Mouse (Mus musculus) heart, embryonic 12.5 days (tissue): ENCODE measurements at regions not wholly inside any gene's neighbourhood (a gene's known extent, or its start where the extent isn't known, plus 50 kb on each side); places are given as distances from the start of the nearest gene placed in this dataset.
"Not testable (repeated sequence)": the region's sequence is repeated elsewhere in the genome, so short reads cannot be mapped to it uniquely, and the experiment has no call there.

Source experiments
- ATAC-seq: fragments of 200-750 bp; cut with Nextera tagmentation; 2 replicates; pipeline ENCODE4 v1.8.0; 2017; ENCODE audit warnings: moderate TSS enrichment, moderate library complexity; ENCODE audit not compliant: insufficient number of reproducible peaks, low FRiP score
- H3K27ac ChIP-seq: fragments of 300-500 bp; sonication (generic); 2 replicates; pipeline ENCODE4 v1.5.1; 2016; ENCODE audit warnings: mild to moderate bottlenecking, moderate library complexity; ENCODE audit not compliant: poor library complexity, severe bottlenecking
- H3K27me3 ChIP-seq: fragments of 300-500 bp; sonication (generic); replicated peaks from 2 replicates; pipeline ENCODE4 v1.6.1; 2016; ENCODE audit warnings: mild to moderate bottlenecking, moderate library complexity
- H3K36me3 ChIP-seq: fragments of 300-500 bp; sonication (generic); 2 replicates; pipeline ENCODE4 v1.6.1; 2016; ENCODE audit warnings: mild to moderate bottlenecking, moderate library complexity
- H3K4me1 ChIP-seq: fragments of 300-500 bp; sonication (generic); replicated peaks from 2 replicates; pipeline ENCODE4 v1.6.1; 2016; ENCODE audit warnings: mild to moderate bottlenecking
- H3K4me2 ChIP-seq: fragments of 300-500 bp; sonication (generic); 2 replicates; pipeline ENCODE4 v1.6.1; 2016; ENCODE audit warnings: mild to moderate bottlenecking, moderate library complexity
- H3K4me3 ChIP-seq: fragments of 300-500 bp; sonication (generic); 2 replicates; pipeline ENCODE4 v1.5.1; 2016; ENCODE audit warnings: mild to moderate bottlenecking
- H3K9ac ChIP-seq: fragments of 300-500 bp; sonication (generic); 2 replicates; pipeline ENCODE4 v1.6.1; 2016; ENCODE audit warnings: mild to moderate bottlenecking, moderate library complexity
- H3K9me3 ChIP-seq: fragments of 300-500 bp; sonication (generic); replicated peaks from 2 replicates; pipeline ENCODE4 v1.6.1; 2016; ENCODE audit warnings: mild to moderate bottlenecking, moderate library complexity
- WGBS: fragments of 180-500 bp; shearing (Covaris S2); methylation state at CpG from one replicate; pipeline ENCODE4 v1.1.7; 2016; 5-methylcytosine and 5-hydroxymethylcytosine counted together

DNA sequence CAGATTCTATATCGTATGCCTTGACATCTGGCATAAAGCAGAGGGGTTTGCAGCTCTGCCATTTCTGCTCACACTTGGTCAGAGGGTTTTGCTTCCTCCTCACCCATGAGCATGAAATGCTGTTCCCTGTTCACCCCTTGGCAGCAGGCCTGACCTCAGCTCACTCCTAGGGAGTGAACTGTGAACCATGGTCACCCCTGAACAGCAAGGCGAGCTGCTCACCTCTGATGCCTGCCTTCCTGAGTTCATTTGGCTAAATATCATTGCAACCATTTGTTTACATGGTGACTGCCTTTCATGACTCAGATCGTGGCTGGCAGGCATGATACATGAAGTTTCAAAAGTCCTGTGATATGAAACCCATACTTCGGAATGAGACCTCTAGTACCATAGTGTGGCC lies 418.2 kb downstream of the Tcerg1l start:
- no peak for ATAC-seq
- H3K4me3 ChIP-seq, result no peak overlapping the region

DNA sequence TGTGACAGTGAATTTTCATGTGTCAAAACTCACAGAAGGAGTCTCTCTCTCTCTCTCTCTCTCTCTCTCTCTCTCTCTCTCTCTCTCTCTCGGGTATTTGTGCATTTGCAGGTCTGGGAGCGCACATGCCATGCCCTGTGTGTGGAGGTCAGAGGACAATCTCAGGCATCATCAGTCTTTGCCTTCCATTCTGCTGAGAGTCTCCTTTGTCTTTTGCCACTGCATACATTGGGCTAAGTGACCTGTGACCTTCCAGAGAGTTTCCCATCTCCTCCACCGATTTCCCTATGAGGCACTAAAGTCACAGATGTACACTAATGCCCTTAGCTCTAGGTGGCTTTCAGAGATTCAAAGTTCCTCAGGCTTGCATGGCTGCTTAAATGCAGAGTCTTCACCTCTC lies 391.7 kb downstream of the Tcerg1l start:
- H3K36me3 ChIP-seq, result no peaks in the 10 kb centered on the region
- H3K4me3 ChIP-seq, result no peak overlapping the region
- H3K4me2 ChIP-seq, result no peak overlapping the region
- WGBS, result 47% methylated on average over 3 of the region's 3 CpGs
- H3K27ac ChIP-seq, result no peak overlapping the region
- H3K9me3 ChIP-seq, result no peaks in the 10 kb centered on the region
- H3K9ac ChIP-seq, result no peak overlapping the region
- no peaks in the 10 kb centered on the region for H3K4me1 ChIP-seq
- ATAC-seq, result no peak
- H3K27me3 ChIP-seq, result 0 out of 2 replicates have a peak, but pooled peaks cover 2% of the 10 kb centered on the region

More for the DNA sequence above, 418.2 kb downstream of the Tcerg1l start:
- Histone ChIP-seq H3K9ac (no peak overlapping the region), H3K4me2 (no peak overlapping the region), H3K4me1 (no peaks in the 10 kb centered on the region), H3K27ac (no peak overlapping the region), H3K27me3 (no peaks in the 10 kb centered on the region), H3K9me3 (no peaks in the 10 kb centered on the region), H3K36me3 (no peaks in the 10 kb centered on the region)
- 71% methylated on average over 4 of the region's 4 CpGs for WGBS

DNA sequence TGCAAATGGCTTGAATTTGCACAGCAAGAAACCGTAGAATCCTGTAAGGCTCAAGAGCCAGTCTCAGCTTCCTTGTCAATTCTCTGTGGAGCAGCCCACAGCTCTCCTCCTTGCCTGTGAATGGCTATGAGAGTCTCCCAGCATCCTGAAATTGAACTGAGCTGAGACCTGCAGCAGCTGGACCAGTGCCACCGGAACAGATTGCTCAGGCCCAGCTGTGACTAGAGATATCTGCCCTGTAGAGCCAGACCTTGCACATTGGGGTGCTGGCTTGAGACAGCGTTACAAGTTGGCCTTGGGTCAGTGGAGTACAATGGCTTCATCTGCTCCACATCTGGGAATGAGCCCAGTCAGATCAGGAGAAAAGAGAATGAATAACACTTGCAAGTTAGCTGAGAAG lies 390.6 kb downstream of the Tcerg1l start:
- Histone ChIP-seq H3K4me2 (no peak overlapping the region), H3K27ac (no peak overlapping the region), H3K9me3 (no peaks in the 10 kb centered on the region), H3K4me1 (no peaks in the 10 kb centered on the region), H3K36me3 (no peaks in the 10 kb centered on the region), H3K27me3 (0 out of 2 replicates have a peak, but pooled peaks cover 2% of the 10 kb centered on the region), H3K4me3 (no peak overlapping the region), H3K9ac (no peak overlapping the region)
- no peak for ATAC-seq
- WGBS, result 47% methylated on average over 3 of the region's 3 CpGs

DNA sequence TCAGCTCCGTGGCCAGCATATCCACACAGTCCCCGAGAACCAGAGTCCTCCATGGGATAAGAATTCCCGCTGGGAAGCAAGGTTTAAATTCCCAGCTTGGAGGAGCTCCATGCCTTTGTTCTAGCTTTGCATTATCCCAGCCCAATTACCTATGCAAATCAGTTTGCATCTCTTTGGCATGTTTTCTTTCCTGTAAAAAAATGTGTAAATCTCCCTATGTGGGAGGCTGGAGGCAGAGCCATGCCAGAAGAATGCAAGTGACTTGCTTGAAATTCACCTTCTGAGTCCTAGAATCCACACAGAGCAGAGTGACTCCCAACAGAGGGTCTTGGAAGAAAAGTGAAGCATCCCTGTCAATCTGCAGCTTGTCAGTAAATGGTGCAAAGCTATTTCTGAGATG lies 388.9 kb downstream of the Tcerg1l start:
- 0 out of 2 replicates have a peak, but pooled peaks cover 2% of the 10 kb centered on the region for H3K27me3 ChIP-seq
- no peaks in the 10 kb centered on the region for H3K36me3 ChIP-seq
- no peaks in the 10 kb centered on the region for H3K9me3 ChIP-seq
- WGBS, result 36% methylated on average over 3 of the region's 3 CpGs
- no peak overlapping the region for H3K9ac ChIP-seq
- no peaks in the 10 kb centered on the region for H3K4me1 ChIP-seq
- no peak overlapping the region for H3K27ac ChIP-seq
- H3K4me2 ChIP-seq, result no peak overlapping the region
- ATAC-seq, result no peak
- no peak overlapping the region for H3K4me3 ChIP-seq

DNA sequence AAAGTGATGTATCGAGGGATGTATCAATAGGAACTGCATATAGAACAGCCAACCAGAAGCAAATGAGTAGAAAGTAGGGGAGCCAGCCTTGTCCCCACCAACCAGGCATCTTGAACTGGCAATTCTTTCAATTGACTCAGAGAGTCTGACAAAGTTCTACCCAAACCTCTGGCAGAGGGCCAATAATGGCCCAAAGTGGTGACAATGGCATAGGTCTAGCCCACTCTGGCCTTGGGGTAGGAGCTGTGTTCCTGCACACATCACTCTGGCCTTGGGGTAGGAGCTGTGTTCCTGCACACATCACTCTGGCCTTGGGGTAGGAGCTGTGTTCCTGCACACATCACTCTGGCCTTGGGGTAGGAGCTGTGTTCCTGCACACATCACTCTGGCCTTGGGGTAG lies 373.5 kb downstream of the Tcerg1l start:
- WGBS, result 83% methylated on average over 1 of the region's 1 CpGs

DNA sequence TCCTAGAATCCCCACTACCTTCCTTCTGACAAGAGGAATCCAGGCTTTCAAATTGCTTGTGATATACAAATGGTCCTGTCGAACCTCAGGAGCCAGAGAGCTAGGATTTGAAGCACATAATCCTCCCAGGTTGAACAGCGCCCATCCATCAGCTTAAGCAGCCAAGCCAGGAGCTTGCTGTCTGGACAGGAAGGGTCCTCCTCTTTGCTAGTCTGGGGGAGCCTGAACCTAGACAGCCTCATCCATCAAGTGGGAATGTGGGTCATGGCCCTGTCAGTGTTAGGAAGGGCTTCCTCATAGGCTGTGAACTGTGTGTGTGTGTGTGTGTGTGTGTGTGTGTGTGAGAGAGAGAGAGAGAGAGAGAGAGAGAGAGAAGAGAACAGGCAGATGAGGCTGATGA lies 345.8 kb downstream of the Tcerg1l start:
- WGBS, result 42% methylated on average over 2 of the region's 2 CpGs
- Histone ChIP-seq H3K4me1 (no peaks in the 10 kb centered on the region), H3K27ac (no peak overlapping the region), H3K4me2 (no peak overlapping the region), H3K27me3 (no peaks in the 10 kb centered on the region), H3K9ac (no peak overlapping the region), H3K36me3 (no peaks in the 10 kb centered on the region), H3K4me3 (no peak overlapping the region), H3K9me3 (no peaks in the 10 kb centered on the region)
- ATAC-seq, result no peak

More for the DNA sequence above, 373.5 kb downstream of the Tcerg1l start:
- not testable (repeated sequence) for H3K36me3 ChIP-seq, H3K9me3 ChIP-seq, H3K4me2 ChIP-seq, H3K27ac ChIP-seq, H3K4me3 ChIP-seq, H3K4me1 ChIP-seq, ATAC-seq, H3K27me3 ChIP-seq, H3K9ac ChIP-seq

DNA sequence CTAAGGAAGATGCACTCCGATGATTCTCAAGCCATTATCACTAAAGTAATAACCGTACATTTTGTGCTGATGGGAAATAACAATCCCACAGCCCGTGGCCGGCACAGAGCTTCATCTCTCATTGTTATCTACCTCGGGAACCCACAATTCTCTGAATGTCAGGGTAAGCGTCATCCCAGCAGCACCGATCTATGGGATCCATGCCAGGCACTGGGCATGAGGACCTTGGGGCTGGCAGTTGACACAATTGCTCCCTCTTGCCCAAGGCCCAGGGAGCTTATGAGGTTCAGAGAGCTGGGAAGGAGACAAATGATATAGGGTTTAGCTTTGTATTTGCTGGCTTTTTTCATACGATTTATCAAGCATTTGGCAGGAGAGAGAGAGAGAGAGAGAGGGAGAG lies 342.8 kb downstream of the Tcerg1l start:
- no peaks in the 10 kb centered on the region for H3K36me3 ChIP-seq
- H3K9me3 ChIP-seq, result no peaks in the 10 kb centered on the region
- no peaks in the 10 kb centered on the region for H3K27me3 ChIP-seq
- ATAC-seq, result no peak
- H3K4me2 ChIP-seq, result no peak overlapping the region
- H3K4me1 ChIP-seq, result no peaks in the 10 kb centered on the region
- H3K27ac ChIP-seq, result no peak overlapping the region
- no peak overlapping the region for H3K4me3 ChIP-seq
- H3K9ac ChIP-seq, result no peak overlapping the region
- WGBS, result 85% methylated on average over 8 of the region's 8 CpGs

DNA sequence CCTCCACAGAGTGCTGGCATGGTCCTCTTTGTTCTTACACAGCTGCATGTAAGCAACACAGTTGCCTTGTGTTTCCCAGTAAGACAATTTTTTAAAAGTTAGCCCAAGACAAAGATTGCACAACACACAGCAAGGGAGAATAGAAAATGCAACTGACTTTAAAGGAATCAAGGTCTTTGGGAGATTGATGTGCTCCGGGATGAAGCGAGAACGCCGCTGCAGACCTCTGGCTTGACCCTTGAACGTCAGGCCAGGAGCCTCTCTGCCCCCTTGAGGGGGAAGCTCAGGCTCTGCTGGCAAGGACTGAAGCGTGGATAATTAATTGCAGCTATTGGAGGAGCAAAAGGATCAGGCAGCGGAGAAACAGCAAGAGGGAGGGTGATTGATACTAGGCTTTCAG lies 336.4 kb downstream of the Tcerg1l start:
- Histone ChIP-seq H3K9me3 (no peaks in the 10 kb centered on the region), H3K9ac (no peak overlapping the region), H3K4me2 (no peak overlapping the region), H3K4me3 (no peak overlapping the region), H3K36me3 (no peaks in the 10 kb centered on the region), H3K27me3 (no peaks in the 10 kb centered on the region), H3K27ac (no peak overlapping the region), H3K4me1 (no peaks in the 10 kb centered on the region)
- WGBS, result 58% methylated on average over 7 of the region's 7 CpGs
- no peak for ATAC-seq

DNA sequence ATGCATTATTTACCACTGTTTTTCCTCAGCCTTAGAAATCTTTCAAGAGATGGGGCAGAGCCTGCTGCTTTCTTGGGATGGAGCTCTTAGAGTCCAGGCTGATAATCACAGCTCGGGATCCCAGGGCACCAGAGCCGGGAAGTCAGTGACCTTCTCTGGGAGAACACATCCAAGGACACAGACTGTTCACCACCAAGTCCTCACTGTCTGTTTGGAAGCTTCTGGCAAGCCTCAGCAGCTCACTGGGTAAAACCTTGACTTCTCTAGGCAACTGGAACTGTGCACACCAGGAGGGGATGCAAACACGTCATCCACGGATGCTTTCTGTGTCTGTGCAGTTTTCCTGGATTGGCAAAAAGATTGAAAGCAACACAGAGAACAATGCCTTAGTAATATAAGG lies 330.6 kb downstream of the Tcerg1l start:
- no peak overlapping the region for H3K4me2 ChIP-seq
- no peaks in the 10 kb centered on the region for H3K36me3 ChIP-seq
- no peaks in the 10 kb centered on the region for H3K9me3 ChIP-seq
- no peaks in the 10 kb centered on the region for H3K4me1 ChIP-seq
- ATAC-seq, result no peak
- H3K9ac ChIP-seq, result no peak overlapping the region
- 80% methylated on average over 4 of the region's 4 CpGs for WGBS
- no peak overlapping the region for H3K27ac ChIP-seq
- H3K4me3 ChIP-seq, result no peak overlapping the region
- no peaks in the 10 kb centered on the region for H3K27me3 ChIP-seq

DNA sequence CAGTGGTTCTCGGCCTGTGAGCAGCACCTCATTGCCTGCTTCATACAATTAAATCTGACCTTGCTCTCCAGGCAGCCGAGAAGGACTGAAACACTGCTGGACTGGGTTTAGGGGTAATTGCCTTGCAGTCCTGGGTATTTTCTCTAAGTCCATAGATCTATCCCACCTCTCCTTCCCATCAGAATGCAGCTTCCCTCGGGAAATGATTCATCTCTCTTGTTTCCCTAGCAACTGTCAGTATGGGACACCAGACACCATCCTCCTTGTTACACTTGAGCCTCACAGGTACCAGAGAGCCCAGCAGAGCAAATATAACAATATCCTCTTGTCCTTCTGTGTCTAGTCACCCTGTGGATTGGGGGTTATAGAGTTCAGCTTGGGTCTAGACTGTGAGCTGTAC lies 322.3 kb downstream of the Tcerg1l start:
- H3K9ac ChIP-seq, result no peak overlapping the region
- H3K27ac ChIP-seq, result no peak overlapping the region
- no peak overlapping the region for H3K4me3 ChIP-seq
- ATAC-seq, result no peak
- no peaks in the 10 kb centered on the region for H3K9me3 ChIP-seq
- H3K4me2 ChIP-seq, result no peak overlapping the region
- WGBS, result 70% methylated on average over 3 of the region's 3 CpGs
- no peaks in the 10 kb centered on the region for H3K27me3 ChIP-seq
- no peaks in the 10 kb centered on the region for H3K36me3 ChIP-seq
- no peaks in the 10 kb centered on the region for H3K4me1 ChIP-seq

DNA sequence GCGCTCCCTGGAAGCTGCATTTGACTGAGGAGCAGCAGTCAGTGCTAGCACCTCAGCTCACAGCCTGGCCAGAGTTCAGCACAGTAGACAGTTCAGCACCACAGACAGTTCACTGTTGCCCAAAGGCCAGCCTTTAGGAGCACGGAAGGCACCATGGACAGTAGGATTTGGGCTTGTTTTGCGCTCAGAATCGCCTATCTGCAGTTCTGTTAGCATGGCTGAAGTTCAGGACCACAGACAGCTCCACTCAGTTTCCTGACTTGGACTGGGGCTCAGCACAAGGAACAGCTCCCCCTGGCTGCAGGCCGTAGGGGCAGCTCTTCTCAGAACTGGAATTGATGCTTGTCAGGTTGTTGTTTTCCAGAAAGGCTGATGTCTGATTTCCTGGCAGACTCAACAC lies 313.6 kb downstream of the Tcerg1l start:
- no peak overlapping the region for H3K4me2 ChIP-seq
- H3K27me3 ChIP-seq, result no peaks in the 10 kb centered on the region
- ATAC-seq, result no peak
- no peak overlapping the region for H3K4me3 ChIP-seq
- no peaks in the 10 kb centered on the region for H3K4me1 ChIP-seq
- 19% methylated on average over 5 of the region's 5 CpGs for WGBS
- no peaks in the 10 kb centered on the region for H3K36me3 ChIP-seq
- H3K27ac ChIP-seq, result no peak overlapping the region
- H3K9ac ChIP-seq, result no peak overlapping the region
- H3K9me3 ChIP-seq, result no peaks in the 10 kb centered on the region

DNA sequence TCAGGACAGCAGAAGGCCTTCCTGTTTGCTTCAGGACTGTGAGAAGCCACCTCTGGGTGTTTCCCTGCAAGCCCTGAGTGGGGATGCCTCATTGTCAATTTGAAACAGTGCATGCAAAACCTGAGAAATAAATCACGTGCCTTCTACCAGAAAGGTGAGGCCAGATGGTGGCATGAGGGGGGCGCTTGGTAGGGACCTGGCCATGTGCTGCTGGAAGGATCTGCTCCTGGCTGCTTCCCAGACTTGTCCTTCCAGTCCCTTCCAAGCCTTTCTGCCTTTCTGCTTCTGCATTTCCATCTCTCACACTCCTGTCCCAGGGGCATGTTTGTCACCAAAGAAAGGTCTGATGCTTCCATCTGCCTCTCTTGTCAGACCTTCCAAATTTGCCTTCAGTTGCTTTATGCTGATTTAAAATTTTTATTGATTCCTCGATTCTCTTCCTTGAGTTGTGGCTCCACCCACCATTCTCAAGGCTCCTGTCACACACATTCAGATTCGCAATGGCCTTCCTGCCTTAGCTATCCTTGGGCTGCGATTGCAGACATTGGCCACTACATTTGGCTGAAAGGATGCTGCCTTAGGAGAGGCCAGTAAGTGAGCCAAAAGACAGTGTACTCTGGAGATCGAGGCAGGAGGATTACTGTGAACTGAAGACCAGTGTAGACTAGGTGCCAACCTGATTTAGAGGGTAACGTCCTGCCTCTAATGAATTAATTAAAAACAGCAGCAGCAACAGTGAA lies 289.9 kb downstream of the Tcerg1l start:
- Histone ChIP-seq H3K9ac (no peak overlapping the region), H3K27me3 (no peaks in the 10 kb centered on the region), H3K9me3 (no peaks in the 10 kb centered on the region), H3K4me1 (no peaks in the 10 kb centered on the region), H3K4me3 (no peak overlapping the region), H3K4me2 (no peak overlapping the region), H3K27ac (no peak overlapping the region), H3K36me3 (no peaks in the 10 kb centered on the region)
- WGBS, result 60% methylated on average over 7 of the region's 7 CpGs
- ATAC-seq, result no peak
